Mouse (Mus musculus): ENCODE results near the gene Atp1b1. TPM values are rescaled to one million over a fixed set of nuclear protein-coding genes. Genes with fewer than 3 reads are reported as not detected.

Gene Atp1b1
- total and polyA plus RNA-seq, 3 experiments = 0.23 to 0.43 TPM; not detected in 1

DNA sequence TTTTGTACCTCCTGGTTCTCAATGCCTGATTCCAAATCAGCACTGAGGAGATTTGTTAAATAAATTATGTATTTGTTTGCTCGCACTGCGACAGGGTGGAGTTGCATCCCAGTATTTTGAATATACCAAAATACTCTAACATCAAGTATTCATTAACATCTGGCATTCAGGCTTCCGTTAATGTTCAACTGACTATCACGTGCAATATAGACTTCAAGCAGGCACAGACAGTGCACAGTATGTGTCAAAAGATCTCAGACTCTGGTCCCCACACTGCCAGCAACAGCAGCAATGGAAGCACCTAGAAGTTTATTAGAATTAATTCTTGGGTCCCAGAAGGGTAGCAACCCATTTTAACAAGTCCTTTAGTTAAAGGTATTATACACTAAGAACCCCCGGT is 13.5 kb upstream of the Atp1b1 start:
- Histone ChIP-seq H3K9ac (ENCODE audit: control insufficient read depth, low read depth, low read length, poor library complexity, severe bottlenecking) (no peak overlapping the region), H3K79me2 (ENCODE audit: control insufficient read depth, insufficient read depth, low read length, poor library complexity) (no peaks in the 10 kb centered on the region), H3K27me3 (ENCODE audit: control insufficient read depth in 1 of 2, insufficient read depth in 2 of 2, low read length in 2 of 2) (no peaks in the 10 kb centered on the region), H3K27ac (ENCODE audit: control insufficient read depth, low read depth, low read length) (no peak overlapping the region), H3K4me3 (ENCODE audit: control insufficient read depth in 1 of 2, insufficient read depth in 1 of 2, low read depth in 2 of 2, low read length in 2 of 2) (no peak overlapping the region), H3K4me1 (ENCODE audit: control insufficient read depth in 1 of 2, insufficient read depth in 2 of 2, low read length in 2 of 2) (no peaks in the 10 kb centered on the region), H3K36me3 (ENCODE audit: control insufficient read depth in 1 of 2, insufficient read depth in 2 of 2, low read length in 2 of 2) (no peaks in the 10 kb centered on the region), H3K9me3 (replicated peaks; ENCODE audit: insufficient read depth, low read length) (no peaks in the 10 kb centered on the region)
- no peak for DNase-seq (ENCODE audit: low read depth, low spot score)
- TF ChIP-seq JUND (IDR thresholded peaks at IDR 0.05; ENCODE audit: low read depth, low read length) (no peak), USF1 (IDR thresholded peaks at IDR 0.05; ENCODE audit: low read depth, low read length) (no peak), SIN3A (IDR thresholded peaks at IDR 0.05; ENCODE audit: low read length) (no peak), ZKSCAN1 (IDR thresholded peaks at IDR 0.05; ENCODE audit: low read depth, low read length) (no peak), MXI1 (IDR thresholded peaks at IDR 0.05; ENCODE audit: low read depth, low read length) (no peak)

DNA sequence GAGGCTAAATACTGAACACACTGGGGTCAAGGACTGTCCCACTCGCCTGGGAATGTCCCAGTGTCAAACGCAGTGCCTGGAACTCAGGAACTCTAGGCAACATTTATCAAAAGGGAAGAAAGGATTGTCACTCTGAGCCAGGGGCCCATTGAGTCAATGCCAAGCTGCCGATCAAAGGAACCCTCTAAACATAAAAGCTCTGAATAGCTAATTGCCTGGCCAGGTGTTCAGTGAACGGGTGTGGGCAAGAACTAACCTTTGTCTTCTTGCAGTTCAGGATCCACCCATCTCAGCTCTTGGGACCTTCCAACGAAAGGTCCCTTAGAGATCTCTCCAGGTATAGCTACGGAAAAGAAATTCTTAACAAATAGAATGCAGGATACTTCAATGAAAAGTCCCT is 12.8 kb upstream of the Atp1b1 start:
- Histone ChIP-seq H3K4me3 (ENCODE audit: control insufficient read depth in 1 of 2, insufficient read depth in 1 of 2, low read depth in 2 of 2, low read length in 2 of 2) (no peak overlapping the region), H3K79me2 (ENCODE audit: control insufficient read depth, insufficient read depth, low read length, poor library complexity) (no peaks in the 10 kb centered on the region), H3K27me3 (ENCODE audit: control insufficient read depth in 1 of 2, insufficient read depth in 2 of 2, low read length in 2 of 2) (no peaks in the 10 kb centered on the region), H3K27ac (ENCODE audit: control insufficient read depth, low read depth, low read length) (no peak overlapping the region), H3K4me1 (ENCODE audit: control insufficient read depth in 1 of 2, insufficient read depth in 2 of 2, low read length in 2 of 2) (no peaks in the 10 kb centered on the region), H3K36me3 (ENCODE audit: control insufficient read depth in 1 of 2, insufficient read depth in 2 of 2, low read length in 2 of 2) (no peaks in the 10 kb centered on the region), H3K9ac (ENCODE audit: control insufficient read depth, low read depth, low read length, poor library complexity, severe bottlenecking) (no peak overlapping the region), H3K9me3 (replicated peaks; ENCODE audit: insufficient read depth, low read length) (no peaks in the 10 kb centered on the region)
- no peak for TF ChIP-seq CHD2 (IDR thresholded peaks at IDR 0.05; ENCODE audit: low read length)
- TF ChIP-seq ZMIZ1 (IDR thresholded peaks at IDR 0.05; ENCODE audit: low read depth, low read length) = no peak
- no peak for TF ChIP-seq ZC3H11A (IDR thresholded peaks at IDR 0.05; ENCODE audit: low read depth, low read length)
- TF ChIP-seq GABPA (IDR thresholded peaks at IDR 0.05; ENCODE audit: low read depth, low read length) = no peak
- no peak for TF ChIP-seq POLR2AphosphoS5 (IDR thresholded peaks at IDR 0.05; ENCODE audit: borderline replicate concordance, low read depth, low read length)
- no peak for TF ChIP-seq RAD21 (IDR thresholded peaks at IDR 0.05; ENCODE audit: low read depth, low read length)
- TF ChIP-seq CTCF (IDR thresholded peaks at IDR 0.05 in 2 of 3, conservative IDR thresholded peaks at IDR 0.05 in 1 of 3; ENCODE audit: control insufficient read depth in 1 of 3, insufficient read depth in 1 of 3, low read depth in 2 of 3, low read length in 3 of 3, poor library complexity in 1 of 3, severe bottlenecking in 1 of 3) = no peak
- TF ChIP-seq SMC3 (IDR thresholded peaks at IDR 0.05; ENCODE audit: low read depth, low read length) = no peak
- TF ChIP-seq ZKSCAN1 (IDR thresholded peaks at IDR 0.05; ENCODE audit: low read depth, low read length) = no peak
- DNase-seq (ENCODE audit: low read depth, low spot score) = no peak

DNA sequence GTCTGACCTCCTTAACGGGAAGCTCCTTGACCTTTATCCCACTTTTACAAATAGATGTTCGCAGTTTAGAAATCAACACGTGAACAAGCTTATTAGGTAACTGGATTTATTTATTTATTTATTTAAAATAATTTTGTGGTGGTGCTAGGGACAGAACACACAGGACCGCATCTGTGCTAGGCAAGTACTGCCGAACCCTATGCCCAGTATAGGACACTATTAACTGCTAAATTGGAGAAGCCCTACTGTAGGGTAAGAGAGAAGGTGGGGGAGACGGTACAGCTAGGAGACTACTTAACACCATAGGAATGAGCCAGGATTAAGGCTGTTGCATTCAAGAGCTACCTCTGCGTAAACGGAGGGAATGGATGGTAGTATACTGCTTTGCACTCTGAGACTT is 10.2 kb upstream of the Atp1b1 start:
- TF ChIP-seq CHD2 (IDR thresholded peaks at IDR 0.05; ENCODE audit: low read length) (no peak), UBTF (IDR thresholded peaks at IDR 0.05; ENCODE audit: borderline replicate concordance, insufficient read depth, low read depth, low read length) (no peak)
- Histone ChIP-seq H3K4me3 (ENCODE audit: control insufficient read depth in 1 of 2, insufficient read depth in 1 of 2, low read depth in 2 of 2, low read length in 2 of 2) (no peak overlapping the region), H3K79me2 (ENCODE audit: control insufficient read depth, insufficient read depth, low read length, poor library complexity) (no peaks in the 10 kb centered on the region), H3K9me3 (replicated peaks; ENCODE audit: insufficient read depth, low read length) (no peaks in the 10 kb centered on the region), H3K27me3 (ENCODE audit: control insufficient read depth in 1 of 2, insufficient read depth in 2 of 2, low read length in 2 of 2) (no peaks in the 10 kb centered on the region), H3K9ac (ENCODE audit: control insufficient read depth, low read depth, low read length, poor library complexity, severe bottlenecking) (no peak overlapping the region), H3K36me3 (ENCODE audit: control insufficient read depth in 1 of 2, insufficient read depth in 2 of 2, low read length in 2 of 2) (no peaks in the 10 kb centered on the region), H3K27ac (ENCODE audit: control insufficient read depth, low read depth, low read length) (no peak overlapping the region), H3K4me1 (ENCODE audit: control insufficient read depth in 1 of 2, insufficient read depth in 2 of 2, low read length in 2 of 2) (no peaks in the 10 kb centered on the region)
- no peak for DNase-seq (ENCODE audit: low read depth, low spot score)

All from MEL (cell line).